Mouse (Mus musculus) kidney, embryonic 14.5 days (tissue): ENCODE measurements around the gene 4922502D21Rik. TPM values are rescaled to one million over a fixed set of nuclear protein-coding genes. Genes with fewer than 3 reads are reported as not detected.
A peak's percentile ranks its signal among the peaks of the same experiment; 100 is the strongest.

Experiments used
- ATAC-seq: fragments of 200-750 bp; cut with Nextera tagmentation; 2 replicates; pipeline ENCODE4 v1.8.0; 2017; ENCODE audit warnings: moderate number of reproducible peaks, mild to moderate bottlenecking, moderate TSS enrichment, moderate library complexity; ENCODE audit not compliant: low FRiP score, low TSS enrichment
- H3K27ac ChIP-seq: fragments of 300-500 bp; sonication (generic); 2 replicates; pipeline ENCODE4 v1.5.1; 2014; ENCODE audit warnings: low read depth, mild to moderate bottlenecking, low read length, moderate library complexity, mixed read lengths
- H3K27me3 ChIP-seq: fragments of 300-500 bp; sonication (generic); 2 replicates; pipeline ENCODE4 v1.6.1; 2014; ENCODE audit warnings: mild to moderate bottlenecking, low read length; ENCODE audit not compliant: control insufficient read depth, insufficient read depth
- H3K36me3 ChIP-seq: fragments of 300-500 bp; sonication (generic); 2 replicates; pipeline ENCODE4 v1.6.1; 2014; ENCODE audit warnings: low read length, mixed read lengths; ENCODE audit not compliant: control insufficient read depth, insufficient read depth
- H3K4me1 ChIP-seq: fragments of 300-500 bp; sonication (generic); 2 replicates; pipeline ENCODE4 v1.6.1; 2014; ENCODE audit warnings: low read length, mixed read lengths; ENCODE audit not compliant: control insufficient read depth, insufficient read depth
- H3K4me2 ChIP-seq: fragments of 300-500 bp; sonication (generic); replicated peaks from 2 replicates; pipeline ENCODE4 v1.6.1; 2014; ENCODE audit warnings: low read depth, mild to moderate bottlenecking, low read length
- H3K4me3 ChIP-seq: fragments of 300-500 bp; sonication (generic); 2 replicates; pipeline ENCODE4 v1.5.1; 2014; ENCODE audit warnings: mild to moderate bottlenecking, low read length
- H3K9ac ChIP-seq: fragments of 300-500 bp; sonication (generic); 2 replicates; pipeline ENCODE4 v1.6.1; 2014; ENCODE audit warnings: low read depth, mild to moderate bottlenecking, low read length, moderate library complexity
- H3K9me3 ChIP-seq: fragments of 300-500 bp; sonication (generic); 2 replicates; pipeline ENCODE4 v1.6.1; 2016; ENCODE audit warnings: low read length; ENCODE audit not compliant: control insufficient read depth
- WGBS: fragments of 180-500 bp; shearing (Covaris S2); extraction: QIAGEN DNeasy Blood & Tissue Kit; methylation state at CpG from one replicate; pipeline ENCODE4 v1.1.7; 2014; 5-methylcytosine and 5-hydroxymethylcytosine counted together
- polyA plus RNA-seq: library from polyadenylated mRNA; unstranded; fragments of >200 nt; fragmentation: Nextera tagmentation; extraction: Ambion mirVana; gene quantifications from 2 replicates; pipeline ENCODE4 v1.2.1, GENCODE M21; 2014

4922502D21Rik gene
- not detected in 2 replicates for polyA plus RNA-seq

- no peaks in the 10 kb centered on the region for H3K9me3 ChIP-seq
- no peaks in the 10 kb centered on the region for H3K36me3 ChIP-seq
- no peaks in the 10 kb centered on the region for H3K27me3 ChIP-seq
- WGBS: 39% methylated on average over 11 of the region's 11 CpGs
- no peaks in the 10 kb centered on the region for H3K4me1 ChIP-seq
- H3K9ac ChIP-seq: no peak within 1 kb of the TSS
- ATAC-seq: peak; percentile 78; the same call in 1 of the 2 replicates
- H3K27ac ChIP-seq: no peak within 1 kb of the TSS
- no peak within 1 kb of the TSS for H3K4me3 ChIP-seq
- H3K4me2 ChIP-seq: no peak within 1 kb of the TSS
These were observed at the start of gene 4922502D21Rik for GRCm38 (mm10) chr6:129331610-129332009. 4922502D21Rik (minus strand) TSS chr6:129331796.

- no peak overlapping the region for H3K27ac ChIP-seq
- H3K4me2 ChIP-seq: no peak overlapping the region
- ATAC-seq: no peak
- H3K27me3 ChIP-seq: no peaks in the 10 kb centered on the region
- no peaks in the 10 kb centered on the region for H3K4me1 ChIP-seq
- WGBS: 76% methylated on average over 4 of the region's 4 CpGs
- H3K9me3 ChIP-seq: no peaks in the 10 kb centered on the region
- H3K36me3 ChIP-seq: no peaks in the 10 kb centered on the region
- no peak overlapping the region for H3K4me3 ChIP-seq
- H3K9ac ChIP-seq: no peak overlapping the region
These were observed 48.9 kb upstream of the 4922502D21Rik start for GRCm38 (mm10) chr6:129380454-129380853.

- Histone ChIP-seq H3K36me3 (no peaks in the 10 kb centered on the region), H3K9ac (no peak overlapping the region), H3K27me3 (no peaks in the 10 kb centered on the region), H3K4me1 (no peaks in the 10 kb centered on the region), H3K27ac (no peak overlapping the region), H3K4me2 (no peak overlapping the region), H3K4me3 (no peak overlapping the region), H3K9me3 (no peaks in the 10 kb centered on the region)
- WGBS: 78% methylated on average over 2 of the region's 2 CpGs
- ATAC-seq: no peak
These were observed 43.4 kb upstream of the 4922502D21Rik start for GRCm38 (mm10) chr6:129374937-129375471.

GRCm38 (mm10) chr6:129369374-129370132 is 38.0 kb upstream of the 4922502D21Rik start:
- no peak overlapping the region for H3K4me2 ChIP-seq
- WGBS: 52% methylated on average over 7 of the region's 7 CpGs
- no peak overlapping the region for H3K9ac ChIP-seq
- no peaks in the 10 kb centered on the region for H3K27me3 ChIP-seq
- no peaks in the 10 kb centered on the region for H3K9me3 ChIP-seq
- no peak overlapping the region for H3K27ac ChIP-seq
- ATAC-seq: no peak
- H3K4me3 ChIP-seq: no peak overlapping the region
- H3K4me1 ChIP-seq: no peaks in the 10 kb centered on the region
- no peaks in the 10 kb centered on the region for H3K36me3 ChIP-seq

GRCm38 (mm10) chr6:129365959-129366359 is 34.4 kb upstream of the 4922502D21Rik start:
- Histone ChIP-seq H3K9me3 (no peaks in the 10 kb centered on the region), H3K27ac (no peak overlapping the region), H3K9ac (no peak overlapping the region), H3K4me3 (no peak overlapping the region), H3K4me1 (no peaks in the 10 kb centered on the region), H3K4me2 (no peak overlapping the region), H3K36me3 (no peaks in the 10 kb centered on the region), H3K27me3 (no peaks in the 10 kb centered on the region)
- peak; percentile 69; the same call in 1 of the 2 replicates for ATAC-seq
- WGBS: 19% methylated on average over 6 of the region's 6 CpGs

- no peaks in the 10 kb centered on the region for H3K27me3 ChIP-seq
- H3K4me1 ChIP-seq: no peaks in the 10 kb centered on the region
- H3K27ac ChIP-seq: no peak overlapping the region
- no peak overlapping the region for H3K4me2 ChIP-seq
- no peaks in the 10 kb centered on the region for H3K9me3 ChIP-seq
- WGBS: 40% methylated on average over 1 of the region's 1 CpGs
- H3K9ac ChIP-seq: no peak overlapping the region
- H3K4me3 ChIP-seq: no peak overlapping the region
- ATAC-seq: no peak
- H3K36me3 ChIP-seq: no peaks in the 10 kb centered on the region
These were observed 32.3 kb upstream of the 4922502D21Rik start for GRCm38 (mm10) chr6:129363942-129364341.

GRCm38 (mm10) chr6:129359515-129359914 is 27.9 kb upstream of the 4922502D21Rik start:
- no peaks in the 10 kb centered on the region for H3K4me1 ChIP-seq
- no peak overlapping the region for H3K4me2 ChIP-seq
- H3K27ac ChIP-seq: no peak overlapping the region
- no peaks in the 10 kb centered on the region for H3K9me3 ChIP-seq
- H3K9ac ChIP-seq: no peak overlapping the region
- ATAC-seq: no peak
- 91% methylated on average over 2 of the region's 2 CpGs for WGBS
- H3K36me3 ChIP-seq: no peaks in the 10 kb centered on the region
- H3K4me3 ChIP-seq: no peak overlapping the region
- no peaks in the 10 kb centered on the region for H3K27me3 ChIP-seq

GRCm38 (mm10) chr6:129356430-129356829 is 24.8 kb upstream of the 4922502D21Rik start:
- no peak overlapping the region for H3K27ac ChIP-seq
- no peaks in the 10 kb centered on the region for H3K36me3 ChIP-seq
- H3K27me3 ChIP-seq: no peaks in the 10 kb centered on the region
- H3K4me1 ChIP-seq: no peaks in the 10 kb centered on the region
- no peak overlapping the region for H3K9ac ChIP-seq
- H3K4me3 ChIP-seq: no peak overlapping the region
- no peak overlapping the region for H3K4me2 ChIP-seq
- H3K9me3 ChIP-seq: no peaks in the 10 kb centered on the region
- no peak for ATAC-seq

- ATAC-seq: no peak
- Histone ChIP-seq H3K9ac (no peak overlapping the region), H3K9me3 (no peaks in the 10 kb centered on the region), H3K4me2 (no peak overlapping the region), H3K27ac (no peak overlapping the region), H3K36me3 (no peaks in the 10 kb centered on the region), H3K4me1 (no peaks in the 10 kb centered on the region), H3K27me3 (no peaks in the 10 kb centered on the region), H3K4me3 (no peak overlapping the region)
- WGBS: 94% methylated on average over 2 of the region's 2 CpGs
These were observed 24.2 kb upstream of the 4922502D21Rik start for GRCm38 (mm10) chr6:129355774-129356173.
